Mouse (Mus musculus) lung, embryonic 16.5 days (tissue): ENCODE results near the gene Smarcd2. TPM values are rescaled to one million over a fixed set of nuclear protein-coding genes. Genes with fewer than 3 reads are reported as not detected.

Experiments used
- ATAC-seq: fragments of 200-750 bp; cut with Nextera tagmentation; 2 replicates; pipeline ENCODE4 v1.8.0; 2017; ENCODE audit warnings: low read depth, mild to moderate bottlenecking, moderate library complexity
- H3K27ac ChIP-seq: fragments of 300-500 bp; sonication (generic); 2 replicates; pipeline ENCODE4 v1.5.1; 2014; ENCODE audit warnings: mild to moderate bottlenecking, control low read depth, low read length
- H3K27me3 ChIP-seq: fragments of 300-500 bp; sonication (generic); 2 replicates; pipeline ENCODE4 v1.6.1; 2014; ENCODE audit warnings: low read depth, low read length, mixed read lengths; ENCODE audit not compliant: control insufficient read depth, insufficient read depth
- H3K36me3 ChIP-seq: fragments of 300-500 bp; sonication (generic); 2 replicates; pipeline ENCODE4 v1.6.1; 2014; ENCODE audit warnings: low read length; ENCODE audit not compliant: control insufficient read depth, insufficient read depth
- H3K4me1 ChIP-seq: fragments of 300-500 bp; sonication (generic); replicated peaks from 2 replicates; pipeline ENCODE4 v1.6.1; 2014; ENCODE audit warnings: low read length, mixed read lengths; ENCODE audit not compliant: control insufficient read depth, insufficient read depth
- H3K4me2 ChIP-seq: fragments of 300-500 bp; sonication (generic); 2 replicates; pipeline ENCODE4 v1.6.1; 2014; ENCODE audit warnings: low read depth, low read length, control low read depth
- H3K4me3 ChIP-seq: fragments of 300-500 bp; sonication (generic); 2 replicates; pipeline ENCODE4 v1.5.1; 2014; ENCODE audit warnings: mild to moderate bottlenecking, low read length, control low read depth
- H3K9ac ChIP-seq: fragments of 300-500 bp; sonication (generic); 2 replicates; pipeline ENCODE4 v1.6.1; 2014; ENCODE audit warnings: low read length, control low read depth
- H3K9me3 ChIP-seq: fragments of 300-500 bp; sonication (generic); 2 replicates; pipeline ENCODE4 v1.6.1; 2016; ENCODE audit warnings: low read length; ENCODE audit not compliant: control insufficient read depth
- WGBS: fragments of 180-500 bp; shearing (Covaris S2); extraction: QIAGEN DNeasy Blood & Tissue Kit; methylation state at CpG from one replicate; pipeline ENCODE4 v1.1.7; 2014; 5-methylcytosine and 5-hydroxymethylcytosine counted together
- polyA plus RNA-seq: library from polyadenylated mRNA; unstranded; fragments of >200 nt; fragmentation: Nextera tagmentation; extraction: Ambion mirVana; gene quantifications from 2 replicates; pipeline ENCODE4 v1.2.1, GENCODE M21; 2015

Smarcd2 gene
- polyA plus RNA-seq, 1 experiment from 2014 or later: 69.3 TPM

DNA sequence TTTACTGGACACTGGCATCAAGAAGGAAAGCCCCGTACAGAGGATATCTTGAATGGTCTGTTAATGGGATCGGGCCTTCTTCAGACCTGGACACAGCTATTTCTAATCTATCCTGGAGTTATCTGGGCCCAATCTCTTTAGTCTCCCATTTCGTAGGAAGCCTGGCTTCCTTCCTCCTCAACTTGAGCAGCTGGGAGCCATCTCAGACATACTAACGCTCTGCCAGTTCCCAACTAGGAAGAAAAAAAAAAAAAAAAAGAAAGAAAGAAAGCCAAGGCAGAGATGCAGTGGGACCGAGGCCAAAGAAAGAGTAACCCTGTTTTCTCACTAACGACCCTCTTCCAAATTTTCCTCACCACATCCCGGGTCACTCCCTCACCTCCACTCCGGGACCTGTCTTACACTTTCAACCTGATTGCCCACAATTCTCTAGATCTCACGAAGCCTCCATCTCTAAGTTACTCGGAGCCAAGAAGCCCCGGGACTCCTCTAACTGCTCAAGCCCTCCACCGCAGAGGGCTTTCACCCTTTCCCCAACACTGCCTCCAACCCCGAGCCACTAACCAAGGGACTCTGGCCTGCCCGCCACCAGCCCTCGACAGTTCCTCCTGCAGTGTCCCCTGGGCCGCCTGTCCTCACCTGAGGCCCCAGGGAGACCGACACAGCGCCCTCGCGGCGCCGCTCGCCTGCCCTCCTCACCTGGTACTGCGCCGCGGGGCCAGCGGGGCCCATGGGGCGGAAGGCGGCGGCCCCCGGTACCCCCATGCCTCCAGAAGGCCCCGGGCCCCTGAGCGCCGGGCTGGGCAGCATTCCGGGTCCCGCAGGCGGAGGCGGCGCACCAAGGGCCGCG is 753 bp downstream of the Smarcd2 start:
- Histone ChIP-seq H3K27me3 (no peaks in the 10 kb centered on the region), H3K27ac (peak overlapping the region; percentile 99), H3K36me3 (peaks cover 7% of the 10 kb centered on the region), H3K4me3 (peak overlapping the region; percentile 92), H3K4me2 (peak overlapping the region; percentile 84), H3K4me1 (peaks cover 55% of the 10 kb centered on the region), H3K9me3 (no peaks in the 10 kb centered on the region), H3K9ac (peak overlapping the region; percentile 100)
- peak; percentile 27 for ATAC-seq
- WGBS: under 1% methylated on average over 37 of the region's 41 CpGs

DNA sequence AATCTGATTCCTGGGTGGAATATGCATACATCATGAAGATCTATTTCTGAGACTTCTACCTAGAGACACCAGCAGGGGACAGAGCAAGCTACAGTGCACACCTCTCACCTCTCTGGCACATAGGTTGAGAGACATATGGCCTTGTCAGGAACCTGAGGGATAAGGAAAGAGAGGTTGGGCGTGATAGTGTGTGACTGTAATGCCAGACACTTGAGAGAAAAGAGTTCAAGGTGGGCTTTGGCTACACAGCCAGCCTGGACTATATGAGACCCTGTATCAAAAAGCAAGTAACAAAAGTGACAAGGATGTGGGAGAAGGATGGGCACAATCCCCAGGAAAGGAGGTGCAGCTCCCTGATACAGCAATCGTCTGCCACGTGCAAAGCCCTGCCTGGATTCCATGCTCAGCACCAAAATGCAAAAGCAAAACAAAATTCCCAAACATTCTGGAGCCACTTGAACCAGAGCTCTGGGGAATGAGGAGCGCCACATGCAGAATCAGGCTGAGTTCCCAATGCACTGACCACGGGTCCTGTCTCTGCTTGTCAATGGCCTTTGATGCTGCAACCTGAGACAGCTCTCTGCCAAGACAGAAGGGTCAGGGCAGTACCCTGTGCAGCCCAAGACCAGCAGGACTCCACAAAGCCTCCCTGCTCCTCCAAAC is 1.5 kb downstream of the Smarcd2 start:
- H3K4me2 ChIP-seq: peak overlapping the region; percentile 84
- H3K27ac ChIP-seq: peak overlapping the region; percentile 99
- H3K9ac ChIP-seq: peak overlapping the region; percentile 100
- H3K9me3 ChIP-seq: no peaks in the 10 kb centered on the region
- H3K36me3 ChIP-seq: peaks cover 15% of the 10 kb centered on the region
- no peak for ATAC-seq
- 22% methylated on average over 5 of the region's 5 CpGs for WGBS
- H3K4me1 ChIP-seq: peaks cover 50% of the 10 kb centered on the region
- no peaks in the 10 kb centered on the region for H3K27me3 ChIP-seq
- H3K4me3 ChIP-seq: peak overlapping the region; percentile 92

DNA sequence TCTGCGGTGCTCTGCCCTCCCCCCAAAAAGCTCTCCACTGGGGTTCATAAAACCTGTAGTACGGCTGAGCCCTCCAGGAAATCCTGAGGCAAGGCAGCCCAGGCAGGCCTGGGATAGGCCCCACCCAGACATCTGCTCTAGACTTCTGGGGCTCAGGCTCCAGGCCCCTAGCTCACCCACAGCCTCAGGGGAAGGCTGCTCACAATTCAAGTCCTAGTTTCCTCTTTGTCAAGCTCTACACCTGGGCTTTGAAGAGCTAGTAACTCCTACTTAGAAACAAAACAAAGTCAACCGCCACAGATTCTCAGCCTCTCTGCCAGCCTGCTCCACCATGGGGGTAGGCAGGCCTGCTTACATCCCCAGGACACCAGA is 3.7 kb downstream of the Smarcd2 start:
- Histone ChIP-seq H3K4me2 (peak overlapping the region; percentile 40), H3K9ac (peak overlapping the region; percentile 40), H3K9me3 (no peaks in the 10 kb centered on the region), H3K27me3 (no peaks in the 10 kb centered on the region), H3K36me3 (peaks cover 37% of the 10 kb centered on the region), H3K4me3 (peak overlapping the region; percentile 19), H3K4me1 (peaks cover 39% of the 10 kb centered on the region), H3K27ac (peak overlapping the region; percentile 77)
- no peak for ATAC-seq
- WGBS: 19% methylated on average over 3 of the region's 3 CpGs

- WGBS: 36% methylated on average over 8 of the region's 8 CpGs
- Histone ChIP-seq H3K4me1 (peaks cover 33% of the 10 kb centered on the region), H3K27me3 (no peaks in the 10 kb centered on the region), H3K27ac (peak overlapping the region; percentile 77), H3K9ac (peak overlapping the region; percentile 40), H3K4me3 (peak overlapping the region; percentile 19), H3K9me3 (no peaks in the 10 kb centered on the region), H3K36me3 (peaks cover 42% of the 10 kb centered on the region), H3K4me2 (peak overlapping the region; percentile 40)
- ATAC-seq: no peak
Observed at GRCm38 (mm10) chr11:106268326-106269059, 4.3 kb downstream of the Smarcd2 start.

DNA sequence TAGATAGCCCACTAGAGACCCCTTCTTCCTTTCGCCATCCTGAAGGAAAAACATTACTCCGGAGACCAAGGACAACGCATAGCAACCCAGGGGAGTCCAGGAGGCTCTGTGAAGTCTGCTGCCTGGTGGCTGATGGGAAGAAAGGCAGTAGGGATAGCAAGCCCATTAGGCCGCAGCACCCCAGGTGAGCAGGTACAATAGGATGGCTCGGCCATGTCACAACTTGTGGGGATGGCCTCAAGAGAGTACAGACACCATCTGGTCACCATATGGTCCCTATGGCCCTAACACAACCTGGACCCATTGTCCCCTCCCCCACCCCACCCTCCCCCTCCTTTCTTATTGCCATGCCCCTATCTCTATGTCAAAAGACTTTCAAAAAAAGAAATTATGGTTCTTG is 4.9 kb downstream of the Smarcd2 start:
- no peaks in the 10 kb centered on the region for H3K27me3 ChIP-seq
- peaks cover 33% of the 10 kb centered on the region for H3K4me1 ChIP-seq
- ATAC-seq: no peak
- no peak overlapping the region; the same call in 1 of the 2 replicates for H3K9ac ChIP-seq
- H3K27ac ChIP-seq: peak overlapping the region; percentile 77
- WGBS: 58% methylated on average over 5 of the region's 5 CpGs
- no peaks in the 10 kb centered on the region for H3K9me3 ChIP-seq
- H3K4me3 ChIP-seq: peak overlapping the region; percentile 19; the same call in 1 of the 2 replicates
- peak overlapping the region; percentile 40 for H3K4me2 ChIP-seq
- peaks cover 49% of the 10 kb centered on the region for H3K36me3 ChIP-seq

DNA sequence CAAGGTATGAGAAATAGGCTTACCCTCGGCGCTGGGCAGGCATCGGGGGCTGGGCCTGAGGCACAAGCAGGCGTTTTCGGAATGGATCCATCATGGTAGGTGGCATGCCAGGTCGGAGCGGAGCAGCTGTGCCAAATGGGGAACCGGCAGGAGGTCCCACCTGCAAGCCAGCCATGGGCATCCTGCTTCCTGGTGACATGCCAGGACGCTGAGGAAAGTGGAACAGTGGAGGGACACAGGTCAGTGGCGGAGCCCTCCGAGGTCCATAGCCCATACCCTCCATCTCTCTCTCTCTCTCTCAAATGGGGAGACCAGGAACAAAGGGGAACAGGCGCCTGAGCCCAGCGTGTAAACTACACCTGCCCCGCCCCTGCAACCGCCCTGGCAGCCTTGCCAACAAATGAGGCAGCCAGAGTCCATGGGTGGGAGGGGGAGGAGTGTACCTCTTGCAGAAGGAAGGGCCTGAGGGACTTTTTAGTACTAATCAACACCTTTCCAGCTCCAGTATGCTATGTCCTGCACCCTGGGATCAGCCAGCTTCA is 5.4 kb downstream of the Smarcd2 start:
- Histone ChIP-seq H3K27me3 (no peaks in the 10 kb centered on the region), H3K9ac (no peak overlapping the region), H3K4me3 (no peak overlapping the region), H3K9me3 (no peaks in the 10 kb centered on the region), H3K4me2 (0 out of 2 replicates have a peak overlapping the region, but pooled peaks have one; percentile 40), H3K36me3 (peaks cover 53% of the 10 kb centered on the region), H3K27ac (peak overlapping the region; percentile 77), H3K4me1 (peaks cover 33% of the 10 kb centered on the region)
- ATAC-seq: no peak
- 61% methylated on average over 15 of the region's 15 CpGs for WGBS

DNA sequence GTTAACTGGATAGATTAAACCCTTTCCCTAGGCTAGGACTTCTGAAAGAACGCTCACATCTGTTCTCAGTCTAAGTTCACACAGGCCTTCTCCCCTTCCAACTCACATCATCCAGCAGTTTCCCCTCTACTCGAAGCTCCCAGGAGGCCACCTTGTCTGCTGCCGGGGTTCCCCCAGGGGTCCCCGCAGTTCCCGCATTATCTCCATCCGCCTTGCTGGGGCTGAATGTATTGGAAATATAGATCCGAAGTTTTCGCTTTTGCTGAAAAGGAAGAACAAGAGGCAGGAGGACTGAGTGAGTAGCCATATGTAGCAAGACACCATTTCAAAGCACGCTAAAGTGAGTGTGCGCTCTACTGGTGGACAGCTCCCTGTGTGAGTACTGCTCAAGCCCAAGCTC is 6.3 kb downstream of the Smarcd2 start:
- Histone ChIP-seq H3K9ac (no peak overlapping the region), H3K27ac (no peak overlapping the region), H3K4me1 (peaks cover 33% of the 10 kb centered on the region), H3K27me3 (no peaks in the 10 kb centered on the region), H3K4me2 (no peak overlapping the region), H3K4me3 (no peak overlapping the region), H3K36me3 (peaks cover 61% of the 10 kb centered on the region), H3K9me3 (no peaks in the 10 kb centered on the region)
- WGBS: 90% methylated on average over 10 of the region's 10 CpGs
- no peak for ATAC-seq

DNA sequence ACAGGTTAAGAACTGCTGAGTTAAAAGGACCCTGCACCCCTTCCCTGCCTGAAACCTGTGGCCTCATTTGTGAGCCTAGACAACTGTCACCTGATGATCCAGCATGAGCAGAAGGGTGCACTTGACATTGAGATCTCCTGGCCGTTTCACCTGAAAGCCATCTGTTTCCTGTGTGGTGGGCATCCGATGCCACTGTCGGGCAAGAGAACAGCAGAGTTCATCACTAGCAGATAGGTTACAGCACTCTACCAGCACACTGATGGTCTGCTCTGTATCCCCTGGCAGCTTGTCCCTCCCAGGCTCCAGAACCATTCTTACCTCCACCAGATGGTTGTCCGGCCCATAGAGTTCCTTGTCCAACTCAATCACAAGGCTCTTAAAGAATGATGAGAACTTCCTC is 7.2 kb downstream of the Smarcd2 start:
- Histone ChIP-seq H3K27ac (no peak overlapping the region), H3K4me1 (peaks cover 29% of the 10 kb centered on the region), H3K36me3 (peaks cover 65% of the 10 kb centered on the region), H3K4me3 (no peak overlapping the region), H3K9ac (no peak overlapping the region), H3K27me3 (no peaks in the 10 kb centered on the region), H3K9me3 (no peaks in the 10 kb centered on the region), H3K4me2 (no peak overlapping the region)
- no peak for ATAC-seq
- WGBS: 86% methylated on average over 4 of the region's 4 CpGs

- 82% methylated on average over 15 of the region's 15 CpGs for WGBS
- Histone ChIP-seq H3K36me3 (peaks cover 66% of the 10 kb centered on the region), H3K9ac (no peak overlapping the region), H3K4me3 (no peak overlapping the region), H3K4me1 (peaks cover 25% of the 10 kb centered on the region), H3K27me3 (no peaks in the 10 kb centered on the region), H3K9me3 (no peaks in the 10 kb centered on the region), H3K27ac (no peak overlapping the region), H3K4me2 (no peak overlapping the region)
- ATAC-seq: no peak
Observed at GRCm38 (mm10) chr11:106264988-106265387, 7.8 kb downstream of the Smarcd2 start.
